Mouse (Mus musculus): ENCODE data around the gene Gpank1. TPM values are rescaled to one million over a fixed set of nuclear protein-coding genes. Genes with fewer than 3 reads are reported as not detected.
A peak's percentile ranks its signal among the peaks of the same experiment; 100 is the strongest.

The Gpank1 gene
- total RNA-seq, 2 experiments from 2014 or later = 10.8 to 11.4 TPM

GRCm38 (mm10) chr17:35131500-35132173 lies 10.4 kb downstream of the Gpank1 start, which contains the start of gene Apom:
Apom (minus strand) TSS chr17:35132050.
- DNase-seq = no peak

DNA sequence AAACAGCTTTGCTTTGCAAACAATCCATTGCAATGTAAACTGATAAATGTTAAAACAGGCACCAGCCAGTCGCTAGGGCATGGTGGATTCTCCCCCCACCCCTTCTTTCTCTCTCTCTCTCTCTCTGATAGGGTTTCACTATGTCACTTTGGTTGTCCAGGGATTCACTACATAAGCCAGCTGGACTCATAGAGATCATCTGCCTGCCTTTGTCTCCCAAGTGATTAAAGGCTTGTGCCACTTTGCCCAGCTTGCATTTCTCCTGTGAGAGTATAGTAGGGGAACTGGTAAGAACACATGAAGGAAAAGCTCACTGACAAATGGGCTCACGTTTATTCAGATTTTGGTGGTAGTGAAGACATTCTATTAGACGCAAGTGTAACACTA lies 10.9 kb downstream of the Gpank1 start:
- DNase-seq = no peak

DNA sequence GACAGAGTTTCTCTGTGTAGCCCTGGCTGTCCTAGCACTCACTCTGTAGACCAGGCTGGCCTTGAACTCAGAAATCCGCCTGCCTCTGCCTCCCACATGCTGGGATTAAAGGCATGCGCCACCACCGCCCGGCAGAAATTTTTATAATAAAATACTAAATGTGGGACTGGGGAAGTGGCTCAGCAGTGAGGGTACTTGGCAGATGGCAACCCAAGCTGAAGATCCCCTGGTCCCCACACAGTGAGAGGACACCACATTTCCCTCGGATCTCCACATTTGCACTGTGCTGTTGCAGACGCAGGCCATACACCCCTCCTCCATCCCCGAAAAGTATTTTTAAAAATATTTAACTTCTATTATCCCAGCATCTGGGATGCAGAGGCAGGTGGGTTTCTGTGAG lies 12.3 kb downstream of the Gpank1 start:
- DNase-seq = no peak

DNA sequence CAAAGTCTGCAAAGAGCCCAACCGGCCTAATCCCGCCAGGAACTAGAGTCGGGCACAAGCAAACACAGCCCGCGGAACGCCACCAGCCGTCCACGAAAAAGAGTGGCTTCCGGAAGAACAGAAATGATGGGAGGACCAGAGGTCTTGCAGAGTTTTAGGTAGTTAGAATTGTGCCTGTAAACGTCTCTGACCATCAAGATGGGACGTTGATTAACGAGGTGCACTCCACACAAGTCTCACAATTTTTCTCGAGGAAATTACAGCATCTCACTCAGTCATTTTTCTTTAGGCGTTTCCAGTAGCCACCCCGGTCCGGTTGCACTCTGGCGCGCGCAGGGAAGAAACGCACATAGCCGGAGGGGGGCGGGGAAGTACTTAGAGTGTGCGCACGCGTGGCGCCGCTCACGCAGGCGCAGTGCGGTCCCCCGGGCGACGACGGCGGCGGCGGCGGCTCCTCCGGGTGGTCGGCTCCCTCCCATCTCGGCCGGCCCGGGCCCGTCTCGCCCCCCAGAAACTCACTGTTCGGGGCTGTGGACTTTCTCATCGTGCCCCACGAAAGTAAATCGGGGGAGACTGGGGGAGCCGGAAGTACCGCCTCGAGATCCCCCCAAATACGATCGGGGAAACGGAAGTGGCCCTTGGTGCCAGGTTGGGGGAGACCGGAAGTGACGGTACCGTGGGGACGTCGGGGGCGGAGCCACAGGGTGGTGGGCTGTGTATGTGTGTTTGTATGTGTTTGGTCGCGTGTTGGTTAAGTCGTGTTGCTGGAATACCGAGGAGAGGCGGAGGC lies 13.7 kb downstream of the Gpank1 start, which contains the start of gene Bag6:
Gene Bag6, plus strand, starts transcription at position 378 of the 790 bp plus-strand sequence.
- peak; percentile 96 for DNase-seq

DNA sequence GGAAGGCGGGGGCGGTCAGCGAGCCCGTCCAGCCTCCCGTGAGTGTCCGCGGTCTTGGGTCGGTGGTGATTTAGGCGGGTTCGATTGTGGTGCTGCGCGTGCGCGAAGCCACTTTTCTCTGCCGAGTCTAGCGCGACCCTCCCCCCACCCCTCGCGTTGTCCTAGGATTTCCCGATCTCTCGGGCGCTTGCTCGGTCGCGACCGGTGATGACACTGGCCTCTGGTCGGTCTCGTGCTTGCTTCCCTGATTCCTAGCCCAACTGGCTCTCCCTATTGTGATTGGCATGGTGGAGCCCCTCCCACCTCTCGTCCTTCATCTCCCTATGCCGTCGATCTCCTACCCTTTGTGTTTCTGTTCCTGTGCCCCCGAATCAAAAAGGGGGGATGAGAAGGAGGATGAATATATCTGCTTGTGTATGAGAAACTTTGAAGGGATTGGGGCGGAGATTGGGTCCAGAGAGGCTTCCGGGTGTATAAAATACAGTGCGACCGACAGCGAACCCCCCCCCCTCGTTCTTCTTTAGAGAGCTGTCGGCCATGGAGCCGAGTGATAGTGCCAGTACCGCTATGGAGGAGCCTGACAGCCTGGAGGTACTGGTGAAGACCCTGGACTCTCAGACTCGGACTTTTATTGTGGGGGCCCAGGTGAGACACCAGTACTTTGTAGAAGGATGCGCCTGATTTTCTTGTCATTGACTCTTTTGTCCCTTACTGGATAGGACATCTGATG lies 14.5 kb downstream of the Gpank1 start:
- no peak for DNase-seq

- DNase-seq = no peak
These were observed 18.0 kb downstream of the Gpank1 start for GRCm38 (mm10) chr17:35139269-35139668.

DNA sequence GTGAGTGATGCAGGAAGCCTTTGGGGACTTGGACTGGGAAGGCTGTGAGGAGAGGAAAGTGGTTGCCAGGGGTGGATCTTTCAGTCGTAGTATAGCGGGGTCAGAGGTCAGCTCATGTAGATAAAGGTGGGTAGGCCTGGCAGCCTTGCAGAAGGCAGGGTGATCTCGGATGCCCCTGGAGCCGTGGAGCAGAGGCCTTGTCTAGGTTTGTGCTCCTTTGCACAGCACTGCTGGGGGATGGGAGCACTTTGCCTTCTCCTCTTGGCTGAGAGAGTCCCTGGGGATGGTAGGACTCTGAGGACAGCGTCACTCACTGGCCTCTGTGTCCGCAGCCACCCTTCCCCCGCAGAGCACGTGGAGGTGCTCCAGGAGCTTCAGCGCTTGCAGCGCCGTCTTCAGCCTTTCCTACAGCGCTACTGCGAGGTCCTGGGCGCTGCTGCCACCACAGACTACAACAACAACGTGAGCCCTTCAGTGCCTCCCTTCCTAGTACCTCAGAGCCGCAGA lies 19.3 kb downstream of the Gpank1 start:
- peak; percentile 75 for DNase-seq

DNA sequence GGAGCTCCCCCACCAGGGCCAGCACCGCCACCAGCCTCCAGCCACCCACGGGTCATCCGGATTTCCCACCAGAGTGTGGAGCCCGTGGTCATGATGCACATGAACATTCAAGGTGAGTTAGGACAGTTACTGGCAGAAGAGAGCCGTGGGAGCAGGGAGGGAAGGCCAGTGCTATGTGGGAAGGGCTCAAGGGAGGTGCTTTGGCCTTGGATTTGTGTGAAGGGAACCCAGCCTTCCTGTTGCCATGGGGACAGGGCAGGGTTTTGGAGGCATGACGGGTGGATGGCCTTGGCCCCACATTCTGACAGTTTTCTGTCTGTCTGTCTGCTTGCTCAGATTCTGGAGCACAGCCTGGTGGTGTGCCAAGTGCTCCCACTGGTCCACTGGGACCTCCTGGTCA lies 20.7 kb downstream of the Gpank1 start:
- peak; percentile 86 for DNase-seq

DNA sequence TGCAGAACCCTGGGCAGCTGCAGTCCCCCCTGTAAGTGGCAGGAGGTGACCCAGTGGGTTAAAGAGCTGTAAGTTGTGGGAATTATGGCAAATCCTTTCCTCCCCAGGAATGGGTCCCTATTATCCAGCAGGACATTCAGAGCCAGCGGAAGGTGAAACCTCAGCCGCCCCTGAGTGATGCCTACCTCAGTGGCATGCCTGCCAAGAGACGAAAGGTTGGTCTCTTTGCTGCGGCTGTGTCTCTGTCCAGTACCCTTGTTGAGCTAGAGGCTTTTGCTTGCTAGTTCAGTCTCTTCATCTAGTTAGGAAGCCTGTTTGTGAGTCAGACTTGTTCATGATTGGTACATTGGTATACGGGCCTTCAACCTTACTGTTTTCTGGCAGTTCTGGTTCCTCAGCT lies 24.9 kb downstream of the Gpank1 start:
- DNase-seq = no peak

DNA sequence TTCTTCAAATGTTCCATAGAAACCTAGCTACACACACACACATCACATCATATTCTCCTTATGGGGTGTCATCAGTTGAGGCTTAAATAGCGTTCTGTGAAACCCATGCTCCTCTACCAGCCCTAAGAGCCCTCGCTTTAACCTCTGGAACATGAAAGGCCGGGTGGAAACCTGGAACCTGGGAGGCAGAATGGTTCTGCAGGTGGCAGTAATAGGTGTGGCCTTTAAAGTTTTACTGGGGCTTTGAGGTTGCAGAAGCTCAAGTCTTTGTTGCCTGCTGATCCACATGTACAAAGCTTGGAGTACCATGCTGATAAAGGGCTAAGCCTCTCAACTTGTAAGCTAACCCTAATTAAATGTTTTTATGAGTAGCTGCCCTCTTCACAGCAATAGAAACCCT lies 26.1 kb downstream of the Gpank1 start:
- DNase-seq = no peak

DNA sequence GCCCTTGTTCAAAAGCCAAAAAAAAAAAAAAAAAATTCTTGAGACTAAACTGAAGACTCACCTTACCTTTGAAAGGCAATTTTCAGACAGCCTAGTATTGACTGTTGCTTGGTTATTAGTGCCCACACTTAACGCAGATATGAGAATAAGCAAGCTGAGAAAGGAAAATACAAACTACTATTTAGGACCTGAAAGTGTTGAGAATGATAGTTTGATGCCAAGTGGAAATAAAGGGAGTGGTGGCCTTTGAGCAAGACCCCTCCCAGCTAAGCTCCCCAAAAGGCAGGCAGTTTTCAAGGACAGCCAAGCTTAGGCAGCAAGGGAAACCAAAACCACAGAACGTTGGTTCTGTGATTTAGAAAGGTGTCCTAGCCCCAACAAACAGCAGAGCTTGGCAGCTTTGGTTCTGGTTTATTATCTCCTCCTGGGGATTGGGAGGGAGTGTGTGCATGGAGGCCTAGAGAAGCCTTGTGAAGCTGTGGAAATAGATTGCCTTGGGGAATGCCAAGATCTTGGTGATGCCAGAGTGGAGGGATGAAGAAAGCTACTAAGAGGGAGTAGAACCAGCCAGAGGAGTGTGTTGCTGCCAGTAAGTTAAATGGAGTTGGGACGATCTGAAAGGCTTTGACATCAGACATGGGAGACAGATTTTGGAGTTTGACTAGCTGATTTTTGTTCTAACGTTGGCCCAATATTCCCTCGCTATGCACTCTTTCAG lies 26.8 kb downstream of the Gpank1 start:
- peak; percentile 54 for DNase-seq

DNA sequence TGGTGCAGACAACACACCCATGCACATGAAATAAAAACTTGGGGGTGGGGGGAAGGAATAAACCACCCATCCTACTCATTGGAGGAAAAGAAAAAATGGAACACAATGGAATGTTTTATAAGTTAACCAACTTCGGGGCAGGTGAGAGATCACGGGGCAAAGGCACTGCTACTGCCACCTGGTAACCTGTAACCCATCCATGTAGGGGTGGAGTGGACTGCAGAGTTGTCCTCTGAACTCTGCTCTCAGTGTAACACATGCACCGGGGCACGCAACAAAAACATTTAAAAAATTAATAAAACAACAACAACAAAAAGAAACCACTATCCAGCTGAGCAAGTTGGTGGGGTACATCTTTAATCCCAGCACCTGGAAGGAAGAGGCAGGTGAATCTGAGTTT lies 30.9 kb downstream of the Gpank1 start:
- DNase-seq = no peak

GRCm38 (mm10) chr17:35153077-35153476 lies 31.8 kb downstream of the Gpank1 start:
- DNase-seq = no peak

DNA sequence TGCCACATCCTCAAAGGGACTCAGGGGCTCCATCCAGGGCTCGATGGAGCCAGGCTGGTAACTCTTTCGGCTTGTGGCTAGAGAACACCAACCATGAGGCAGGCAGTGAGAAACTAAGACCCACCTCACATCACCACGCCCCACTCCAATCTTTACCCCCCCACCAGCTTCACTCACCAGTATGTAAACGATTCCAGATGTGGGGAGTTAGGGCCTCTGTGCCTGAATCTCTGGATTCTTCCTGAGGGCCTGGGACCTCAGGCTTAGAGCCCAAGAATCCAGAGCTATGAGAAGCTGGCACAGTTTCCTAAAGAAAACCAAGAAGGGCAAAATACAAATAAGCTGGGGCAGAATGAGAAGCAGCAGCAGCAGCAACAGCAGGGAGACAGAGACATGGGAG lies 32.7 kb downstream of the Gpank1 start:
- DNase-seq = no peak

GRCm38 (mm10) chr17:35154616-35155015 lies 33.4 kb downstream of the Gpank1 start:
- DNase-seq = no peak

DNA sequence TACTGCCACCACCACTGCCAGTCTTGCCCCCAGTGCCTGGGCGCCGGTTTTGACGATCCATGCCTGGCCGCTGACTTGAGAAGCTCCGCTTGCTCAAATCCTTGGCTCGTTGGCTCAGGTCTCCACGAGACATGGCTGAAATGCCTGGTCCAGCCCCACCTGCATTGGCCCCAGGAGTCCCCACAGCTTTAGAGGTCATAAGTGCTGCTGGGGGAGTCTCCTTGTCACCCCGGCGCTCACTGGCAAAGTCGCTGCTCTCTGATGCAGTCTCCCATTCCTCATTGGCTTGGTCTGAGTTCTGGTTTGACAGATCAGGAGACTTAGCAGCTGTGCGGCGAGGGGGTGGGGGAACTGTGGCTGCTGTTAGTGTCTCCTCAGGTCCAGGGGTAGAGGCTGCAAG lies 34.2 kb downstream of the Gpank1 start:
- DNase-seq = no peak

GRCm38 (mm10) chr17:35156461-35157200 lies 35.4 kb downstream of the Gpank1 start:
- no peak for DNase-seq

- no peak for DNase-seq
These were observed 36.0 kb downstream of the Gpank1 start for GRCm38 (mm10) chr17:35157254-35157653.

DNA sequence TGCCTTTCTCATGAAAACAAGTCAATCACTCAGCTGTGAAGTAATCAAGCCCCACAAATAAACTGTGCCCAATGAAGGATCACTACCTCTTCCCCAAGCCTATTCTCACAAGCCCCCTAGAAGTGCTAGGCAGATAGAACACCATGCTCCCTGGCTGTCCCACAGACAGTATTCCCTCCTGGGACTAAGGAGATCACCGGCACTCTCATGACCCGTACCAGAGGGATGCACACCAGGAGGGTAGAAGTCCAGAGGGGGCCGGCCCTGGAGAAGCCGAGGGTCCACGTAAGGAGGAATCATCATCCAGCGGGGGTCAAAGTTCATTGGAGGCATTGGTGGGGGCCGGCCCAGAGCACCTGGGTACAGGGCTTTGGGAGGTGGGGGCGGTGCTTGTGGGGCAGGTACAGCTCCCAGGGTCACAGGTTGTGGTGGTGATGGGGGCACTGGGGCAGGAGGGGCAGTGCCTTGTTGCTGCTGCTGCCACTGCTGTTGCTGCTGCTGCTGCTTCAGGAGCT lies 36.5 kb downstream of the Gpank1 start:
- DNase-seq = no peak

GRCm38 (mm10) chr17:35158850-35159593 lies 37.8 kb downstream of the Gpank1 start:
- DNase-seq = no peak
